Mouse (Mus musculus) c-Kit-positive CD71-negative TER-119-negative erythroid progenitor cells, embryonic 14.5 days (primary cell): ENCODE data around the gene Itpr1.

Source experiments
- DNase-seq: peaks from one replicate; pipeline ENCODE4 v3.0.0-alpha.2; 2013; ENCODE audit warnings: low read depth

Itpr1 gene

DNA sequence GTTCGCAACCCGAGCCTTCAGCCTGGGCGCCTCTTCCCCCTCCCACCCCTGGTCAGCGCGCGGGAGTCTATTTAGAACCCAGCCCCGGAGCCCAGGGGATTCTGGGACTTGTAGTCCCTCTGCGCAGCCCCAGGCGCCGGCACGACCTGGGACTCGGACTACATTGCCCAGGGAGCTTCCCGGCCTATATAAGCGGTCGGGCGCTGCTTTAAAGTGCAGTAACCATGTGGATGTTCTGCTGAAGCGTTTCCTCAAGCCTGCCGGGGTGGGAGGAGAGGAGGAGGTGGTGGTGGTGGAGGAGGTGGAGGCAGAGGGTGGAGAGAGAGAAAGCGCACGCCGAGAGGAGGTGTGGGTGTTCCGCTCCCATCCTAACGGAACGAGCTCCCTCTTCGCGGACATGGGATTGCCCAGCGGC lies at the start of gene Itpr1:
Gene Itpr1, plus strand, starts transcription at position 216 of the 415 bp plus-strand sequence.
- DNase-seq: peak; percentile 98

DNA sequence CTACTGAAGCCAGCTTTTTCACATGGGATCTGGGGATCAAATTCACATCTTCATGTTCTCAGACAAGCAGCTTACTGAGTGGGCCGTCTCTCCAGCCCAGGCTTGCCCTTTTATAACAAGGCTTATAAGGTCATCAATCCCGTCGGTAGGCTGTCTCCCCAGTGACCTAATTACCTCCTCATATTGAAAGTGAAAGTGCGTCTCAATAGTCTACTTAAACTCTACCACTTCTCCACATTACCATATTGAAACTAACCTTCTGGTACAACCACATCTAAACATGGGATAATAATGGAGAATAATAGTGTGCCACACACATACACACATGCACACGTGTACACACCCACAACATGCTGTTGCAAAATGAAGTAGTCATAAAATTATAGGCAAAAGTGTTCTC lies 48.0 kb upstream of the Itpr1 start:
- no peak for DNase-seq

DNA sequence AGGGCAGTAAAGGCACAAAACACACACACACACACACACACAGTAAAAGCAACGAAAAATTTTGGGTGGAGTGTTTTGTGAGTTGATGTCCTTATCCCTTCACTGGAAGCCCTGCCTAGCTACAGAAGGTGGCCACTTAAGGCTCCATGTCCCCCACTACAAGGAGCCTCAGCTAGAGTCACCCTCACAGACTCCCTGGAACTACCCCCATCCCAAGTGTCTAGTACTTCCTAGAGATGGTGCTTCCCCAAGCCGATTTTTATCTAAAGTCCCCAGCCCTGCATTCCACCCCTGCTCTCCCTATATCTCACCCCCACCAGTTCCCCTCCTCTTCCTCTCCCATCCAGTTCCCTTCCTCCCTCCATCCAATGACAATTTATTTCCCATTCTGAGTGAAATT lies 47.3 kb upstream of the Itpr1 start:
- DNase-seq: no peak

DNA sequence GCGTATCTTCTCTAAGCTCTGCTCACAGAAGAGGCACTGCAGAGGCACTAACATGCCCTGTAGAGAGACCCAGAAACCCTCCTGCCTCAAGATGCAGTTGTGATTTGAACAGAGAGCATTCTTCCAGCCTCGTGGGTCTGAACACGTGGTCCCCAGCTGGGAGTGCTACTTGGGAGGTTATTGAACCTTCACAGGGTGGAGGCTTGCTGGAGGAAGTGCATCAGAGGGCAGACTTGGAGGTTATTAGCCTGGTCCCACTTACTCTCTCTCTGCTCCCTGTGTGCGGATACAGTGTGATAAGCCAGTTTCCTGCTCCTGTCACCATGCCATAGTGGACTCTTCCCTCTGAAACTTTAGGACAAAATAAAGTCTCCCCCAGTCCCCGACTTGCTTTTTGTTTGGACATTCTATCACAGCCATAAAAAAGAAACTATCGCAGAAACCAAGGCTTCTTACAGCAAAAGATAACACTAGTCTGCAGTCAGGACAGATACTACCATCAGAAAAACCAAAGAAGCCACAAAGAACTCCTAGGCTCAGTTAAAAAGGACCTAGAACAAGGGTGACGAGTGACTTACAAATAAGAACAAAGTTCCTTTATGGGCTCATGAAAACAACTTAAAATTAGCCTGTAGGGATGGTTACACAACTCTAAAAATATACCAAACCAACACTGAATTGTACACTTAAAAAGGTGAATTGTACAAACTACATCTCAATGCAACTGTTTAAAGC lies 44.8 kb upstream of the Itpr1 start:
- DNase-seq: no peak

DNA sequence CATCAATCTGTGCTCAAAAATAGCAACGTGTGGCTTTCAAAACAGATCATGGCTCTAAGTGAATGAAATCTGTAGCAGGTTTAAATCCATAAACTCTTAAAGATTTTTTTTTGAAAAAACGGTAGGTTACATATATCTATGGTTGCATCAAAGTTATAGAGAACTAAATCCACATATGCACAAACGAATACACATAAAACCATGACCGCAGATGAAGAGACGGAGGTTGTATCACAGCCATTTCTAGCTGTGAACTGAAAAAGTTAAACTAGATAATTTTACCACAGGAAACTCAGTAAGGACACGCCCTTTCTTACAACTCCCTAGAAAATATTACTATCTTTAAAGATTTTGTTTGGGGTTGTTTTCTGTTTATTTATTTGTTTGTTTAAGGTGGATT lies 44.2 kb upstream of the Itpr1 start:
- DNase-seq: no peak

DNA sequence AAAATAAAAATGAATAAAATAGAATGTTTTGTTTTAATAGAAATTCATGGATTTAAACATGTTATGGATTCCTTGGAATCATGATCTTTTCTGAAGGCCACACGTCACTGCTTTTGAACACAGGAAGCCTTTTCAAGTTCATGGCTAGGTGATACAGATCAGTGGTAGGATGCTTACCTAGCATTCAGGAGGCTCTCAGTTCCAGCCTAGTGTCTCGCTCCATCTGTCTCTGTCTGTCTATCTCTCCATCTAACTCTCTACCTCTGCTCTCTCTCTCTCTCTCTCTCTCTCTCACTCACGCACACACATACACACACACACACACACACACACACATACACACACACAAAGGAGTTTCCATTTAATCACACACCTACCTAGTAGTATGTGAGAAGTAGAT lies 43.4 kb upstream of the Itpr1 start:
- no peak for DNase-seq

DNA sequence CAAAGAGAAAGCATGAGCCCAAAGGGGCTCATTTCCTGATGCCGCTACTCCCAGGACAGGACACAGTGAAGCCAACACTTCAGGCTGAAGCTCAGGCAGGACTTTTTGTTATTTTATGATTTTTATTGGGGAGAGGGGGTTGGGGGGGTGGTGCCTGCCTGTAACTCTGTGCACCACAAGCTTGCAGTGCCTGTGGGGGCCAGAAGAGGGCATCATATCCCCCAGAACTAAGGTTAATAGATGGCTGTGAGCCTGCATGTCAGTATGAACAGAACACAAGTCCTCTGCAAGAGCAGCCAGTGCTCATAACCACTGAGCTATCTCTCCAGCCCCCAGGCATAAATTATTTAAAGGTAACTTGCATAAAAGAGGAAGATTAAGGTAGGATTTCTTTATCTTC lies 40.7 kb upstream of the Itpr1 start:
- no peak for DNase-seq

DNA sequence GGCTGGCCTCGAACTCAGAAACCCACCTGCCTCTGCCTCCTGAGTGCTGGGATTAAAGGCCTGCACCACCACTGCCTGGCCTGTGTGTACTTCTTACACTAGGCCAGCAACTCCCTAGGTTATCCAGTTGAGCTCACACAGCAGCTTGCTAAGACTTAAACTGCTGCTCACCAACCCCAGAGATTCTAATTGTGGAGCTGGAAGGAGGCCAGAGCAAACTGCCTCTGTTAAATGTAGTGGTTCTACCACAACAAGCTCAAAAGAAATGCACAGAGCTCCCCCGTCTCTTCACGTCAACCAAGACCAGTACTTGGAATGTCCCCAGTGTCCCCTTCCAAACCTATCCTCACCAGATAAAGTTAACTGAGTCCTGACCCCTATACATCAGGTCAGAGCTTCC lies 38.7 kb upstream of the Itpr1 start:
- no peak for DNase-seq

DNA sequence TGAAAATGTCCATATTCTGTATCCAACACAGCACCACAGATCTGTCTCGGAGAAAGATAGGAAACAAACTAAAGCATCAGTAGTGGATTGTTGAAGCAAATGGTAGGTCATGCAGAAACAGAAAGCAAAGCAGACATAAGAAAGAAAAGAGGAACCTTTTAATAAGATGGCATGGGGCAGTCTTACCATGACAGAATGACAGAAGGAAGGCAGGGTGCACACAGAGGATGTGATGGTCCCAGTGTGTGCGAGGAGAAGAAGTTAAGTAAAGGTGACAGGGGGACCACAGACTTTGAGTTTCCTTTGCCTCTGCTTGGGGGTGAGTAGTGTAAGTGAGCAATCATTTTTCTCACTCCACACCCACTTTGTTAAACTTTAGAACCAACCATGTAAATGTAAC lies 33.8 kb upstream of the Itpr1 start:
- no peak for DNase-seq

DNA sequence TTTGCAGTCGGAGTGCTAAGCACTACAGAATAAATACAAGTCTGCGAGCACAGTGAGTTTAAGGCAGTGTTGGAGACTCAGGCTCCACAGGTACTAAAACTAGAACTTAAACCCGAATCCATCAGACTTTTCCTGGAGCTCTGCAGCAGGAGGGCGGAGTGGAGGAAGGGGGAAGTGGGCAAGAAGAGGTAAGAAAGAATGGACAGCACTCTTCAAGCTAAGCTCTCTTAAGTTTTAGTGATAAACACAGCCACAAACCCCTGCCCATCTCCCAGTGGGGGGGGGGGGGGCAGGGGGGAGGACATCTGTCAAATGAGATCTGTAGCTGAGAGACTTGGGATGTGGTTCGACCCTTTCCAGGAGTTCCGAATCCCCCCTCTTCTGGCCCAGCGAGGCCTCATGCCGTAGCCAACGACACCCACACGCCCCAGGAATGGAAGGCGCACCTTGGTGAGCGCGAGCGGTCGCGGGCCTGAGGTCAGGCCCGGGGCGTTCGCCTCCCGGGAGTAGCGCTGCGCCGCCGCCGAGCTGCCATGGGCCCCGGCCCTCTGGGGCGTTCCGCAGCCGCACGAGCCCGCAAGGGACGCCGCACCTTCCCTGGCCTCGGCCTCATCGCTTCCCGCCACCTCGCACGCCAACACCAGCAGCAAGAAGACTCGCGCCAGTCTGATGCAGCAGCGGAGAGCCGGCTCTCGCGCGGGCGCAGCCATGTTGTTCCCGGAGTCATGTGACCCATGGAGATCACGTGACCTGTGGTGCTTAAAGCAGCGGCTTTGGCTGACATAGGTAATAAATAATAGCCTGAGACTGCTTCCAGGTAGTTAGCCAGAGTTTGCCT lies 27.8 kb upstream of the Itpr1 start, which contains the start of gene Sumf1:
Gene Sumf1, minus strand, starts transcription at position 736 of the 838 bp plus-strand sequence.
- DNase-seq: peak; percentile 79

DNA sequence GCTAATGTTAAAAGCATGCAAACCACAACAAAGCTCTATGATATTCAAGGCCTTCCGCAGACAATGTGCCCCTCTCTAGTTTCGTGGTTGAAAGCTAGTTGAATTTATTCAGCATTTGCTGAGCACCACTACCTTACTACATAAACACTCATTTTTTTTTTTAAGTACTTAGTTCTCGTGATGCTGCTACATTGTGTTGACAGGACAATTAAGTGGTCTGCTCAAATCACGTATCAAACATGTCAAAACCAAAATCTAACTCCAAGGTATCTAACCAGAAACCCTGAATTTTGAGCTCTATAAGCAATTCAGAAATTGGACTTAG lies 27.2 kb upstream of the Itpr1 start:
- DNase-seq: no peak

DNA sequence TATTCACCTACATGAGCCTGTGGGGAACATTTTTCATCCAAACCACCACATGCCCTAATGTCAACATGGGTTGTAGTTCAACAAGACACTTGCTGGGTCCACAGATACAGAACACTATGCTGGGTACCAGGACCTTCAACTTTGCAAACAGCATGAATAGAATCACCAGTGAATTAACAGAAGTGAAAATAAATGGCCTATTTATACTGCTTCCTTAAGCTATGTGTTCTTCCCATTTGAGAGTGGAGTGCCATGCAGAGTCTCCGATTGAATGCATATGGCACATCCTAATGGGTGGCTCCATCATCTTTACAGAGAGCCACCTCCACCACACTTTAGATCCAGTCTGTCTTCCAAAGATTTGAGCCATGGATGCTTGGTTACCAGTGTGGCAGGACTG lies 22.2 kb upstream of the Itpr1 start:
- no peak for DNase-seq

DNA sequence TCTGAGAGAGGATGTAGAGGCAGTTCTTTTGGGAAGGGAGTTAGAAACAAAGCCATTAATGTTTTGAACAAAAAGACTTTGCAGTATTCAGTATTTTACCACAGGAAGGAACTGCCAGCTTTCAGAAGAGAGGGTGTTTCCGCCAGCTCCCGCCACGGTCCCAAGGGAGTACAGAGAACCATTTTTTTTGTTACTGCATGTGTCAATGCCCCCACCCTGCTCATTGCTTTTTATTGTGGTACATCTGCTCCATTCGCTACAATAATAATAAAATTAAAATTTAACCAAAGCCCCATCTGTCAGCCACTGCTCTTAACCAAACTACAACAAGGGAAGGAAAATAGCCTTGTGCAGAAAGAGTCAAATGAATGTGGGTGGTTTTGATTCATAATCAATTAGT lies 20.3 kb upstream of the Itpr1 start:
- DNase-seq: no peak

DNA sequence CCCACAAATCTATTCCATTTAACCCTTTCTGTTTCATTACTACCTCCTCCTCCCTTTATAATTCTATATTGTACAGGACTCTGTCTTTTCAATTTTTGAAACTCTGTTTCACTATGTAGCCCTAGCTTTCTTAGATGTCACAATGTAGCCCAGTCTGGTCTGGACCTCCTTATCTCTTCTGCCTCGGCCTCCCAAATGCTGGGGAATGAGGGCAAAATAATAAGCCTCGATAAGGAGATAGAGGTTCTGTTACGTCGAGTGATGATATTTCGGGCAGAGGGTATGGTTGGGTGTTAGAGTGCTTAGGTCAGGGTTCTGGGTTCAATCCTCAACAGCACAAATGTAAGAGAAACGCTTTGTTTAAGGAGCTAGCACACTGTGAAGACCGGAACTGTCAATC lies 16.2 kb upstream of the Itpr1 start:
- no peak for DNase-seq

DNA sequence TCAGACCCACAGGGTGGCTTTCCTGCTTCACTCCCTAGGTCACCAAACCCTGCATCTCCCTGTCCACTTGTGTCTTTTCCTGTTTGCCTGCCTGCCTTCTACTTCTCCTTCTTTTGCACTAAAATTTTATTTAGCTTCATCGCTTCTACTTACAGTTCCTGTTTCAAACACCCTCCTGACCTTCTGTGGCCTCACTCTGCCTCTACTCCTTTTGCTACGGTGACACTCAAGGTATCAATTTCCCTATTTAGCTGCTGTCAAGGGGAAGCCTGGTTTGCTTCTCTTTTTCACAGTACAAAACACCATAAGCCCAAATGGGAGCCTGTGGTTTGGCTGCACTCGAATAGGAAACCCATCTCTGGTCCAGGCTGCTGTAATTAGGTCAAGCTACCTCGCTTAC lies 15.8 kb upstream of the Itpr1 start:
- DNase-seq: no peak

DNA sequence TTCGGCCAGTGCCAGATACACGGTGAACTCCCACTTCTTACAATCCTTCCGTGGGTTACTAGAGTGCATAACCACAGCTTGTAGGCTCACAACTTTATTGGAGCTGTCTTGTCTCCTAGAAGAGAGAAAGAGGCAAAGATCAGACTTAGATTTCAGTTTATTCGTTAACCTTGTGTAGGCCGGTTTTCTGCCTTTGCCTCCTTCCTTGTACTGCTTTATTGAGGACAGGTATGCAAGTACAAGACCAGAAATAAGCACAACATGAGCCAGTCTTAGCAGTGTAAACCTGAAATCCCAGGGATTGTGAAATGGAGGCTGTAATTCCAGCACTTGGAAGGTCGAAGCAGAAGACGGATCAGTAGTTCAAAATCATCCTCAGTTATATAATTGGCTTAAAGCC lies 14.6 kb upstream of the Itpr1 start:
- no peak for DNase-seq

DNA sequence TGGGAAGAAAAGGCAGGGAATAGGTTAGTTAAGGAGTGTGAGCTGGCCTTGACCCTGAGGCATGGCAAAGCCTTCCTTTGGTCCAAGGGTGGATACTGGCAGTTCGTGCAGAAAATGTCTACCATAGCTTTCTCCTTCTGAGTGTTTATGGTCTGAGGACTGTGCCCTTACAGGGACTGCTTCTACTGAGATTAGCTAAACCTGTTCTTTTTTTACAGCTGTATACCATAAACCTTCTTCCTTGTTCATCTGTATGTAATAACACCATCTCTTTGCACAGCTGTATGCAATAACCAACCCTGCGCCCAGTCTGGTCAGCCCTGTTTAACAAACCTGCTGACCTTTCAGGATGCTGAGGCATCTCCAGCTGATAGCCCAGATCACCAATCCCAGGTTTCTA lies 8.6 kb upstream of the Itpr1 start:
- DNase-seq: no peak

DNA sequence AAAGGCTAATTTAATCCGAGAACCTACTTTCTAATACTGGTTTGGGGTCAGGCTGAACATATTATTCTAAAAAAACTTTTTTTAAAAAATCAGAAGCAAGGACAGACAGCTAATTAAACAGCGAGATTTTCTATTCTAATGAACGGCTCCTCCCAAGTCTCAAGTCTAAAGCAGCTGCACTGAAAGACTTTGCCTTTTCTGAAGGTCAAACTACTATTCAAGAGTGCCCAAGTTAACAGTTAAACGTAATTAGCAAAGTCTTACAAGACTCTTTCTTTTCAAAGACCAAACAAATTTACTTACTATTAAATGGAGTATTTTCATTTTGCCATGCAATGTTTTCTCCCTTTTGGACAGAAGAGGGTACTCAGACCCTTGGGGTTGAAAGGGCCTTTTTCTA lies 6.8 kb upstream of the Itpr1 start:
- DNase-seq: no peak

DNA sequence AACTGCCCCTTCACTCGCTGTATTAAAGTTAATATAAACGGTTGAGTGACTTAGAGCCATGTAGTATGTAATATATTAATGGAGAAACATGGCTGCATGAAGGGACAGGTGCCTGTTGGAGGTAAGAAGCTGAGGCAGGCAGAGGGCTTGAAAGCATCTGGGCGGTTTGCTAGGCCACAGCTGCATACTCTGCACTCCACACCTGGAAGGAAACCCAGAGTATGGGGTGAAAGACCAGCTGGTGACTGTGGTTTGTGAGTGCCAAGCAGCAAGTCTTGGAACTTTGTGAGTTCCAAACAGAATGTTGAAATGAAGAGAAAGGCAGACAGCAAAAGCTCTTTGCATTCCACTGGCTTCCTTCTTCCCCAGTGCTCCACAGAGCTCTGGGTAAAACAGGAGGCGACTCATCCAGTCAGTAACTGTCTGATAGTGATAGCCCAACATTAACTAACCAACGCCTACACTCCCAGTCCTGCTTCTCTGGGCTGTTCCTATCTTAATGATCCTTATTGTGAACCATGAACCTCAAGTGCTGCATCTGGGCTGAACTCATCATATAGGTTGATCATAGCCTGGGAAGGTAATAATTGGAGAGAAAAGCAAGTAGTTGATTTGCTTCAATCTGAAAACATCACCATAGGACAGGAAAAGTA lies 5.9 kb upstream of the Itpr1 start:
- DNase-seq: no peak

DNA sequence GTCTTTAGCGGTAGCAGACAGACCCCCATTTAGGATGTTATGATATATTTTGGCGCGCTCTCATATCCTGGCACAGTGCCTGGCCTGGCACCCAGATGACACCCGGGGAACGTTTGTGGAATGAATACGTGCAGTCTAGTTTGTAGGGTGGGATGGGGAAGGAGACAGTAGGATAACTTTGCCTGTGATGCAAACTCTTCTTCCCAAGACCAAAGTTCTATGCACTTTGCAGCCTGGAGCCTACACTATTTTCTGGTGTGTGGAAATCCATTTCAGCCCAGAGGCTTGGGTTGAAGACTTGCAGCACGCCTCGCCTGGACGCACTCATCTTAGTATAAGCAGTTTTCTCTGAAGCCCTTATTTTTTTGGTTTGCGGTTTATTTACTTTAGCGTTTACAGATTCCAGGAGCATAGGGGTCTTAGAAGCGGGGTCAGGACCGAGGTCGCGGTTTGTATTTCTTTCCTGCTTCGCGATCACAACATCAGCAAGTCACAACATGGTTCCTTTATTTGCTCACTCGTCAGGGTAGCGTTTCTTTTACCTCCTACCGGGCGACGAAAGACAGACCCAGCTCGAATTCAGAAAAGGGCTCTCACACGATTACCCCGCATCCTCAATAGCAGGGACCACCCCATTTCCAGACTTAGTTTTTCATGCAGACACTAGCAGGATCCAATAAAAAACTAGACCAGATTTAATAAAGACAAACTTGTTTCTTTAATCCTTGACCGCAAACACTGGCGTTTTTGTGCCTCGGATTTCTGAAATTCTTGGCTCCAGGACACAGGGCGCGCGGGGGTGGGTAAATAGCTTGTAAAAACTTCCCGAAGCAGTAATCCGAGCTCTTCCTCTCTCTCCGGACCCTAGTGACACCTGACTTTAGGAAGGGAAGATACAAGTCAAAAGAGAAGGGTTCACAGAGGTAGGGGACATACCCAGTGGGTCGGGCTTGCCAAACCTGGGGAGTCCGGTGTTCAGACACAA lies 708 bp upstream of the Itpr1 start:
- DNase-seq: no peak

DNA sequence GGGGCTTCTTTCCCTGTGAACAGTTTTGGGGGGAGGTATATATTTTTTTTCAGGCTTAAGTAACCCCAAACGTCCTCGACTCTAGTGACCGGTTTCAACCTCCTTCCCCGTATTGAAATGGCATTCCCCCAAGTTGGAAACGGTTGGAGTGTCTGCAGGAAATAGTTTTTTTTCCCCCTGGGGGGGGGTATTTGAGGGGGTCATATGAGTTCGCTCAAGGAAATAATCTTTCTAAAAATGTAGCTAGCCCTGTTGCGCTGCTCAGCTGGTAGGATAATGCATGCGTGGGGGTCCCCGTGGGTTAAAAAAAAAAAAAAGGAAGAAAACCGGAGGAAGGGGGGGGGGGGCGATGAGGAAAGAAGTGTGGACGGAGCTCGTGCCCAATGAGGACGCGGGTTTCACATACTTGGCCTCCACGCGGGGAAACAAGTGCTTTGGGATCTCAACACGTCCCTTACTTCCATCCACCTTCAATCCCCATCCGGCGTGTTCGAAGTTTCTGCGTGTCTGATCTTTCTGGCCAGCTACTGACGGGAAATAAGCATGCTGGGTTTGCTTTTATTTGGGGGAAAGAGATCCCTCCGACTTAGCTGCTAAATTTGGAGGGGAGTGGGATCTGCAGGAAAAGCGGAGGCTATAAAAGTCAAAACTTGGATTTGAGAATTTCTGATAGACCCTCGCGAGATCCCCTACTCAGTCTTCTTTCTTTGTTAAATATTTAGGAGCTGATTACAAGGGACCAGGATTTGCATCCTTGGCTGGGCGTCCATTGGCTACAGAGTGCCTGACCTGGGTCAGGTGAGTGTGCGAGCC lies 791 bp downstream of the Itpr1 start:
- no peak for DNase-seq
